Mouse (Mus musculus) monocyte, adult 5-6 weeks (primary cell): Measurements from ENCODE around the gene Ercc1. TPM values are rescaled to one million over a fixed set of nuclear protein-coding genes. Genes with fewer than 3 reads are reported as not detected.
A peak's percentile ranks its signal among the peaks of the same experiment; 100 is the strongest.

Experiments used
- ATAC-seq: fragments of 153-309, 156-312 bp; replicated peaks from 2 replicates; pipeline ENCODE4 v1.8.0; 2017; ENCODE audit warnings: mild to moderate bottlenecking; ENCODE audit not compliant: low TSS enrichment, insufficient number of reproducible peaks, severe bottlenecking, poor library complexity, low FRiP score
- total RNA-seq: library from RNA; stranded (forward); fragments of 200-1000, 200-491, 200-594 nt; gene quantifications from 3 replicates; pipeline ENCODE4 v1.2.3, GENCODE M21; 2017

The Ercc1 gene
- total RNA-seq, 1 experiment from 2014 or later: 19.8 TPM

GRCm38 (mm10) chr7:19359299-19359891 lies 14.8 kb downstream of the Ercc1 start, which contains the start of the genes Cd3eap and Ppp1r13l:
Gene Cd3eap (minus strand): TSS chr7:19359483.
Gene Ppp1r13l (plus strand): TSS chr7:19359749.
- ATAC-seq: peak; percentile 47

DNA sequence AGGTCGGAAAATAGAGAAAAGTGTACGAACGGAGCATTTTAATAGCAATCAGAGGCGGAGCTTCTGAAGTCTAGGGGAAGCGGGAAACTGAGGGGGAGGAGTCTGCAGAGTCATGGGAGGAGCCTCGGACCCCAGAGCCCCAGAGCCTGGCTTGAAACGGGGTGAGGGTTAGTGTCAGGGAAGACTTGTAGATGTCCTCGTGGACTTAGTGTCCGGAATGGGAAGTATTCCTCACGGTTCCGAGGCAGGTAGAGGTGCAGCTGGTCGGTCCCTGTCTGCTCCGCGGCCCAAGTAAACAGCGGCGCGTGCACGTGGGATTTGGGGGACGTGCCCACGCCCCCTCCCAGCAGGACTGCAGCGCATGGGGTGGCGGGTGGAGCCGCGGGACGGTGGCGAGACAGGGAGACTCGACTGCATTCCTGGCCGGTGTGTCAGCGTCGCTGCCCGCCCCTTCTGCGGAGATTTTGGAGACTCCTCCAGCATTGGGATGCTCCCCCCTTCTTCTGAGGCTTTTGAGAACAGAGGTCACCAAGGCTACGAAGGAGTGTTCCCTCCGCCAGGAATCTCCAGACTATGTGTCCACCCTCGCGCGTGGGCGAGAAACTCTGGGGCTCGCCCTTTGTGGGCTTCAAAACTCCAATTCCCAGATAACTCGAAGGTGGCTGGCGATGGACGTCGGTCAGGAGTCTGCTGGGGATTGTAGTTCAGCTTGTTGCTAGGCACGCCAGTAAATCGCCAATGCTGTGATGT lies 15.5 kb downstream of the Ercc1 start:
- ATAC-seq: 0 out of 2 replicates have a peak, but pooled peaks have one; percentile 9

DNA sequence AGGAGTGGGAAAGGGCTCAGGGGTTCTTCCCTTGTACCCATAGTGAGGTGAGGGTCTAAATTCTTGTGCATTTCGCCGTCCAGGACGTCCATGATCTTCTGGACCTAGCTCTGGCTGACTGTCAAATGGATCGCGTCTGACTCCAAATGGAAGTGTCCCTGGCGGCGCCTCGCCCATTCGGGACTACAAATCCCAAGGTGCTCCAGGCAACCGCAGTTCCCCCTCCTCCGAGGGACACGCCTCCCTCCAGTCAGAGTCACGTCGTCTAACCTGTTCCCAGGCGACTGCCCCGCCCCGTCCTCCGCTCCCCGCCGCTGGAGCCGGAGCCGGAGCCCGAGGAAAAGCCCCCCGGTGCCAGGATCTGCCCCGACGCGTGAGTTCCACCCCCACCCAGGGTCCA lies 16.4 kb downstream of the Ercc1 start:
- peak; percentile 65 for ATAC-seq

- ATAC-seq: peak; percentile 20; the same call in 1 of the 2 replicates
Measured at GRCm38 (mm10) chr7:19361720-19362119, 17.1 kb downstream of the Ercc1 start.

- no peak for ATAC-seq
Measured at GRCm38 (mm10) chr7:19362276-19362675, 17.7 kb downstream of the Ercc1 start.

GRCm38 (mm10) chr7:19363881-19364280 lies 19.3 kb downstream of the Ercc1 start:
- no peak for ATAC-seq

DNA sequence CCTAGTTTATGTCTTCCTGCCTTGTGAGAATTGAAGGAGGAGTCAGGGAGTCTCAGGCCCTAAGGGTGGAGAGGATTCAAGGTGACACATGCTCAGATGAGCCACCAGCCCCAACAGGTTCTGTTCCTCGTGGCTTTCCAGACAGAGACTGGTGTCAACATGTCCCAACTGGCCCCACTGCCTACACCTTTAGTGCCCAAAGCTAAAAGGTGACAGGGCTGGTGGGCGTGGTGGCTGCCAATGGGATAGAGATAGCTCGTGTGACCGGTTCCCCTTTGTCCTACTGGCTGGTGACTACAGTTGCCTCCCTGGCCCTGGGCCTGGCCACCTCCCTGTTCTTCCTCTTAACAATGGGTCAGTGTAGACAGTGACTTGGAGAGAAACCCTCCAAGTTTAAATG lies 20.8 kb downstream of the Ercc1 start:
- ATAC-seq: no peak

DNA sequence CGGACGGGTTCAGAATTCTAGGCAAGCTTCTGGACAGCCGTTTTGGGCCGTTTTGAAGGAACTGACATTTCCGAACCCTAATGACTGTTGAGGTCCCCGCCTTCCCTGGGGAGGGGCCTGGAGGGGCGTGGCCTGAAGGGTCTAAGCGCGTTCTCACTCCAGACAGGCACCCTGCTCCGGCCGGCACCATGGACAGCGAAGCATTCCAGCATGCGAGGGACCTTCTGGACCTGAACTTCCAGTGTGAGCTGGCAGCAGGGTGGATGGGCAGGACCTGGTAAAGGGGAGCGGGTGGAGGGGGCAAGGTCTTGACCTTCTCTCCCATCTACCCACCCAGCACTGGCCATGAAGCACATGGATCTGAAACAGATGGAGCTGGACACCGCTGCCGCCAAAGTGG lies 23.8 kb downstream of the Ercc1 start:
- no peak for ATAC-seq

GRCm38 (mm10) chr7:19369823-19370425 lies 25.3 kb downstream of the Ercc1 start:
- ATAC-seq: peak; percentile 56

GRCm38 (mm10) chr7:19373367-19373766 lies 28.8 kb downstream of the Ercc1 start:
- no peak for ATAC-seq

DNA sequence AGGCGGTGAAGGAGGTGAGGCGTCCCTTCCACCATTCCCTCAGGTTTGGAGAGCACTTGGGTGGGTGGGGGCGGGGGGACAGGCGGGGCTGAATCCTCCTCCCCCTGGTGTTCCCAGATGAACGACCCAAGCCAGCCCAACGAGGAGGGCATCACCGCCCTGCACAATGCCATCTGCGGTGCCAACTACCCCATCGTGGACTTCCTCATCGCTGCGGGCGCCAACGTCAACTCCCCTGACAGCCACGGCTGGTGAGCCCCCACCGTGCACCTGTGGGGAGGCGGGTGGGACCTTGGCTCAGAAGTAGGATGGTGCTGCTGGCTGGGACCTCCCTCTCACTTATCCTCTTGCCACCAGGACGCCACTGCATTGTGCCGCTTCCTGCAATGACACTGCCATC lies 30.8 kb downstream of the Ercc1 start:
- no peak for ATAC-seq

DNA sequence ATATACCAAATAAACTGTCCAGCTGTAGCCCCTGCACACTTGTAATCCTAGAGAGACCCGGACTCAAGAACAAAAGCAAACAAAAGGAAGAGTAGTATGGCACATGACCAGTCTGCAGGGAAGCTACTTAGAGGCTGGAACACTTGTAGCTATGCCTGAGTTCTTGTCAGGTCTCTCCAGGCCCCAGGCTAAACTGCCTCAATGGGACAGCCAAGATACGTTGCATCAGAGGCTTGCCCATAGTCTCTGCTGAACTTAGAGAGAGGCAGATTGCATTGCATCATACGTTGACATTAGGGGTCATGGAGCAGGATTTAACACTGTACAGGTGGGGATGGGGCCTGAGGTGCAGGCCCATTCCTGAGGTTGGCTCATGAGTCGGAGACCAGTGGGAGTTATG lies 31.4 kb downstream of the Ercc1 start:
- ATAC-seq: no peak

- ATAC-seq: no peak
Measured at GRCm38 (mm10) chr7:19378049-19378448, 33.5 kb downstream of the Ercc1 start.

GRCm38 (mm10) chr7:19381377-19382165 lies 37.0 kb downstream of the Ercc1 start, which contains the start of gene Ercc2:
Gene Ercc2 (plus strand): TSS chr7:19382010.
- ATAC-seq: peak; percentile 99

- peak; percentile 11; the same call in 1 of the 2 replicates for ATAC-seq
Measured at GRCm38 (mm10) chr7:19382166-19382541, 37.6 kb downstream of the Ercc1 start.

DNA sequence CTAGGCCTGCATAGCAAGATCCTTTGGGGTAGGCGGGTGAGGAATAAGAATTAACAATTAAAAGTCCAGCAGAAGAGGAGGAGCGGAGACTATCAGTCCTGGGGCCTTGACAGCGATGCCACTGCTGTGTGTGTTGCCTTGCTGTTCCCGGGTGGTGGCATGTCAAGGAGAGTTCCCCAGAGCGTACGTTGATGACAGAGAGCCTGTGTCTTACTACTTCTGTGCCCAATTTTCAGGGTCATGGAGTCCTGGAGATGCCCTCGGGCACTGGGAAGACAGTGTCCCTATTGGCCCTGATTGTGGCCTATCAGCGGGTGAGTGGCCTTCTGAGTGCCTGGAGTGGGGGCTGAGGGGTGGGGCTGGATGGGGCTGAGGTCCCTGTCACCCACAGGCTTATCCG lies 39.1 kb downstream of the Ercc1 start:
- no peak for ATAC-seq

DNA sequence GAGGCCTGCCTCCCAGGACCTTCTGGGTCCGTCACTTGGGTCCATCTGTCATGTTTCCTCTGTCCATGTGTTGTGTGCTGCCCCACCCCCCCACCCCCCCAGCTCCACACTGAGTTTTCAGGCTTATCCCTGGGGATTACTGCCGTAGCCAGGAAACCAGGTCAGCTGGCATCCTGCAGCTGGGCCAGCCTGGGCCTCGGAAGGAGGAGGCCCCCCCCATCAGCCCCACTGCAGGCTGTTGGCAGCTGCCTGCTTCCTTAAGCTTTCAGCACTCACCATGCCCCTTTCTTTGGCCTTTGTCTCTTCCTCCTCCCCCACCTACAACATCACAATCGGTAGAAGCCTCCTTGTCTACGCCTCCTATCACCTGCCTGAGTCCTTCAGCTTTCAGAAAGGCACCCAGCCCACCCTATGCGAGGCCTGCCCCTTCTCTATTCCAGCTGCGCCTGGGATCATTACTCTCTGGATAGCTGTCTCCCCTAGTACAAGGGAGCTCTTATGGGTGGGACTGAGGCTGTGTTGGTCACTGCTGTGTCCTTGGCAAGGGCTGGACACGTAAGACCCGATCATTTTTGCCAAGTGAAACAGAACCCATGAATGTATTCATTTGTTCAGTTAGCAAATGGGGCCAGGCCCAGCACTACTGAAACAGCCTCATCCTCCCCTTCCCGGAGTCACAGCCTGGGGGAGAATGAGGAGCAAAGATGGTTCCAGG lies 44.3 kb downstream of the Ercc1 start:
- no peak for ATAC-seq

- no peak for ATAC-seq
Measured at GRCm38 (mm10) chr7:19394484-19394883, 49.9 kb downstream of the Ercc1 start.
